Mouse (Mus musculus) megakaryocyte, embryonic 14.5 days (primary cell): ENCODE measurements at regions not wholly inside any gene's neighbourhood (a gene's known extent, or its start where the extent isn't known, plus 50 kb on each side); places are given as distances from the start of the nearest gene placed in this dataset.
"Not testable (repeated sequence)": the region's sequence is repeated elsewhere in the genome, so short reads cannot be mapped to it uniquely, and the experiment has no call there.

Source experiments
- H3K27me3 ChIP-seq: replicated peaks from 2 replicates; pipeline ENCODE3; 2012; ENCODE audit warnings: inconsistent platforms
- H3K36me3 ChIP-seq: replicated peaks from 2 replicates; pipeline ENCODE3; 2012; ENCODE audit warnings: low read length, inconsistent platforms, mixed read lengths
- H3K4me1 ChIP-seq: 2 replicates; pipeline ENCODE4 v1.6.1; 2012; ENCODE audit warnings: inconsistent platforms
- H3K4me3 ChIP-seq: replicated peaks from 2 replicates; pipeline ENCODE3; 2012; ENCODE audit warnings: moderate library complexity, mild to moderate bottlenecking, inconsistent platforms
- H3K9me3 ChIP-seq: 2 replicates; pipeline ENCODE4 v1.6.1; 2012; ENCODE audit warnings: inconsistent platforms
- FLI1 ChIP-seq: IDR thresholded peaks from 2 replicates; pipeline ENCODE4 v1.6.1; 2012; ENCODE audit warnings: low read length, inconsistent platforms, mixed read lengths
- GATA1 ChIP-seq: IDR thresholded peaks from 3 replicates; pipeline ENCODE4 v1.6.1; 2012; ENCODE audit warnings: mixed read lengths, low read length, inconsistent platforms, borderline replicate concordance

GRCm38 (mm10) chr16:29742497-29743230, 163.5 kb downstream of the Opa1 start:
- Histone ChIP-seq H3K4me3 (peak overlapping the region; percentile 57), H3K36me3 (no peaks in the 10 kb centered on the region), H3K9me3 (peaks cover 17% of the 10 kb centered on the region), H3K27me3 (peaks cover 36% of the 10 kb centered on the region), H3K4me1 (peaks cover 18% of the 10 kb centered on the region)
- TF ChIP-seq GATA1: no peak
- no peak for TF ChIP-seq FLI1

GRCm38 (mm10) chr16:29745486-29745885, 166.4 kb downstream of the Opa1 start:
- Histone ChIP-seq H3K4me3 (no peak overlapping the region), H3K36me3 (no peaks in the 10 kb centered on the region), H3K4me1 (peaks cover 18% of the 10 kb centered on the region), H3K27me3 (peaks cover 41% of the 10 kb centered on the region), H3K9me3 (peaks cover 28% of the 10 kb centered on the region)
- TF ChIP-seq FLI1 (no peak), GATA1 (no peak)

- Histone ChIP-seq H3K9me3 (peaks cover 28% of the 10 kb centered on the region), H3K4me3 (no peak overlapping the region), H3K4me1 (peaks cover 18% of the 10 kb centered on the region), H3K27me3 (peaks cover 40% of the 10 kb centered on the region), H3K36me3 (no peaks in the 10 kb centered on the region)
- TF ChIP-seq FLI1 (no peak), GATA1 (no peak)
Observed at GRCm38 (mm10) chr16:29746245-29746644, 167.1 kb downstream of the Opa1 start.

GRCm38 (mm10) chr16:29749167-29749566, 170.0 kb downstream of the Opa1 start:
- Histone ChIP-seq H3K36me3 (no peaks in the 10 kb centered on the region), H3K4me3 (no peak overlapping the region), H3K4me1 (no peaks in the 10 kb centered on the region), H3K27me3 (peaks cover 54% of the 10 kb centered on the region), H3K9me3 (peaks cover 25% of the 10 kb centered on the region)
- TF ChIP-seq GATA1: no peak
- no peak for TF ChIP-seq FLI1

DNA sequence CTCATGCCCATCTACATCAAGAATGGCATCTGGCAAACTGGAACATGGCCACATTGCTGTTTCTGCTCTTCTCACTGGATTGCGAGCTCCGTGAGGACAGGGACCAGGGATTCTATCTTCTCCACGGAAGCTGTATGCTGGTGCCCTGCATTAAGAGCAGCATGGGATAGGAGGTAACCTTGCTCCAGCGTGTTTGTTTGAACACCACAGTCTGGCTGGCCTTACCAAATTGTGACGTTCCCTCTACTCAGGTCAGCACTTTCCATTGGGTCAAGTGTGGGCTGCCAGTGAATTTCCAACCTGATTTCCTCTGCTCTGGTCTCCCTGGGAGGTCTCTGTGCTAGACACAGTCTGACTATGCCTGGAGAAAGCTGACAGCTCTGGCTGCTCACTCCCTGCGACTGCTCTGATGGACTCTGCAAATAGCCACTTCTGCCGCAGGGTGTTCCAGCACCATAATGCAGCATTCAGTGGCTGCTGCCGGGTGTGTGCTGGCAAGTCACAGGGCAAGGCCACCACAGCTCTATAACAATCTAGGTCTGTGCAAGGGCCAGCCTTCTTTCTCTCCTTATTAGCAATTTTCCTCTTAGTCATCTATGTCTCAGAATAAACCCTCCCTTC, 175.6 kb downstream of the Opa1 start:
- Histone ChIP-seq H3K9me3 (peaks cover 36% of the 10 kb centered on the region), H3K36me3 (no peaks in the 10 kb centered on the region), H3K4me3 (no peak overlapping the region), H3K4me1 (peaks cover 12% of the 10 kb centered on the region), H3K27me3 (peaks cover 68% of the 10 kb centered on the region)
- TF ChIP-seq FLI1 (no peak), GATA1 (no peak)

- Histone ChIP-seq H3K27me3 (peaks cover 87% of the 10 kb centered on the region), H3K9me3 (peaks cover 36% of the 10 kb centered on the region), H3K4me3 (peak overlapping the region; percentile 62), H3K36me3 (no peaks in the 10 kb centered on the region), H3K4me1 (peaks cover 23% of the 10 kb centered on the region)
- TF ChIP-seq GATA1 (no peak), FLI1 (no peak)
Observed at GRCm38 (mm10) chr16:29758246-29758645, 179.1 kb downstream of the Opa1 start.

DNA sequence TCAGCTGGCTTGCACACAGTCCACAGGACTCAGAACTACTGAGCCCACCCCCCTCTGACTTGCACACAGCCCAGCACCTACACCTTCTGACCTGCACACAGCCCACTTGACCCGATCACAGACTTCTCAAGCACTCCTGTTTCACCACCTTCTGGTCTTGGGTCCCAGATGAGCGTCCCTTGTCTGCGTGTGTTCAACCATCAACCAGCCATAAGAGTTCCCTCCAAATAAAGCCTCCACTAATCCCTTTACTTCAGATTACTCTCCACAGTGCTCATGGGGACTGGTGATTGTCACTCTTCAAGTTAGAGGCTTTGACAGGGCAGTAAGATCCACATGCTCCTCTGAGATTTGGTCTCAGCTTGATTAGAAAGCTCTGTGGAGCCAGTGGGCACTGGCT, 180.3 kb downstream of the Opa1 start:
- Histone ChIP-seq H3K4me3 (no peak overlapping the region), H3K36me3 (no peaks in the 10 kb centered on the region), H3K4me1 (peaks cover 23% of the 10 kb centered on the region), H3K9me3 (peaks cover 39% of the 10 kb centered on the region), H3K27me3 (peaks cover 76% of the 10 kb centered on the region)
- TF ChIP-seq GATA1 (no peak), FLI1 (no peak)

- TF ChIP-seq GATA1 (no peak), FLI1 (no peak)
- Histone ChIP-seq H3K27me3 (peaks cover 67% of the 10 kb centered on the region), H3K4me3 (no peak overlapping the region), H3K9me3 (peaks cover 36% of the 10 kb centered on the region), H3K36me3 (no peaks in the 10 kb centered on the region), H3K4me1 (peaks cover 23% of the 10 kb centered on the region)
Observed at GRCm38 (mm10) chr16:29760627-29761026, 181.5 kb downstream of the Opa1 start.

GRCm38 (mm10) chr16:29761779-29762277, 182.7 kb downstream of the Opa1 start:
- Histone ChIP-seq H3K9me3 (peaks cover 35% of the 10 kb centered on the region), H3K4me1 (peaks cover 23% of the 10 kb centered on the region), H3K4me3 (no peak overlapping the region), H3K36me3 (no peaks in the 10 kb centered on the region), H3K27me3 (peaks cover 64% of the 10 kb centered on the region)
- TF ChIP-seq GATA1 (no peak), FLI1 (no peak)

- H3K36me3 ChIP-seq: no peaks in the 10 kb centered on the region
- peaks cover 12% of the 10 kb centered on the region for H3K4me1 ChIP-seq
- H3K9me3 ChIP-seq: peaks cover 27% of the 10 kb centered on the region
- no peak for TF ChIP-seq FLI1
- peak overlapping the region; percentile 53 for H3K4me3 ChIP-seq
- peaks cover 39% of the 10 kb centered on the region for H3K27me3 ChIP-seq
Observed at GRCm38 (mm10) chr16:29764376-29764775, 185.2 kb downstream of the Opa1 start.

- H3K27me3 ChIP-seq: peaks cover 30% of the 10 kb centered on the region
- peaks cover 27% of the 10 kb centered on the region for H3K9me3 ChIP-seq
- not testable (repeated sequence) for H3K4me1 ChIP-seq, H3K4me3 ChIP-seq, H3K36me3 ChIP-seq
Observed at GRCm38 (mm10) chr16:29765801-29766200, 186.7 kb downstream of the Opa1 start.
